Mouse (Mus musculus) spleen, adult 2 months (tissue): Measurements from ENCODE around the gene Tgfb3.

Source experiments
- CTCF ChIP-seq: fragments of 200-500 bp; IDR thresholded peaks from 2 replicates; pipeline ENCODE4 v1.5.1; 2011; ENCODE audit warnings: mild to moderate bottlenecking, inconsistent platforms; ENCODE audit not compliant: insufficient read depth, insufficient read length, insufficient replicate concordance; ENCODE audit errors: extremely low read depth
- POLR2A ChIP-seq: fragments of 200-500 bp; IDR thresholded peaks from 2 replicates; pipeline ENCODE4 v1.6.1; 2011; ENCODE audit warnings: low read depth, low read length, inconsistent platforms

DNA sequence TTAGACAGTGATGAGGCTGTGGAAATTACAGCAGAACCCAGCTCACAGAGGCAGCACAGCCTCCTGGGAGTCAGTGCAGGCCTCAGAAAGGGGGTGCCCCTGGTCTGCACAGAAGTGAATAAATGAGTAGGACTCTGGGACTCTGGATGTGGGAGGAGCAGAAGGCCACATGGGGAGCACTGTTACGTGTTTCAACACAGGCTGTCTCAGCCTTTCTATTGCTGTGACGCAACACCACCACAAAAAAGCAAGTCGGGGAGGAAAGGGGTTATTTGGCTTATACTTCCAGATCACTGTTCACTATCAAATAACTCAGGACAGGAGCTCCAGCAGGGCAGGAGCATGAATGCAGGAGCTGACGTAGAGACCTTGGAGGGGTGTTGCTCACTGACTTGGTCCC lies 17.0 kb upstream of the Tgfb3 start:
- TF ChIP-seq POLR2A (no peak), CTCF (no peak)
